Mouse (Mus musculus) limb, embryonic 12.5 days (tissue): ENCODE measurements around the gene Axin2. TPM values are rescaled to one million over a fixed set of nuclear protein-coding genes. Genes with fewer than 3 reads are reported as not detected.
A peak's percentile ranks its signal among the peaks of the same experiment; 100 is the strongest.
"Not testable (repeated sequence)": the region's sequence is repeated elsewhere in the genome, so short reads cannot be mapped to it uniquely, and the experiment has no call there.

ENCODE experiments used
- ATAC-seq: fragments of 200-750 bp; cut with Nextera tagmentation; 2 replicates; pipeline ENCODE4 v1.8.0; 2017; ENCODE audit warnings: low read depth, moderate TSS enrichment; ENCODE audit not compliant: insufficient number of reproducible peaks, insufficient read depth, low FRiP score, low TSS enrichment
- H3K27ac ChIP-seq: fragments of 300-500 bp; sonication (generic); 2 replicates; pipeline ENCODE4 v1.5.1; 2016; ENCODE audit warnings: mild to moderate bottlenecking, moderate library complexity
- H3K27me3 ChIP-seq: fragments of 300-500 bp; sonication (generic); 2 replicates; pipeline ENCODE4 v1.6.1; 2016; ENCODE audit warnings: mild to moderate bottlenecking, moderate library complexity
- H3K36me3 ChIP-seq: fragments of 300-500 bp; sonication (generic); 2 replicates; pipeline ENCODE4 v1.6.1; 2016; ENCODE audit warnings: mild to moderate bottlenecking, moderate library complexity
- H3K4me1 ChIP-seq: fragments of 300-500 bp; sonication (generic); replicated peaks from 2 replicates; pipeline ENCODE4 v1.6.1; 2016
- H3K4me2 ChIP-seq: fragments of 300-500 bp; sonication (generic); 2 replicates; pipeline ENCODE4 v1.6.1; 2016; ENCODE audit warnings: mild to moderate bottlenecking, moderate library complexity
- H3K4me3 ChIP-seq: fragments of 300-500 bp; sonication (generic); replicated peaks from 2 replicates; pipeline ENCODE4 v1.5.1; 2016; ENCODE audit warnings: mild to moderate bottlenecking
- H3K9ac ChIP-seq: fragments of 300-500 bp; sonication (generic); replicated peaks from 2 replicates; pipeline ENCODE4 v1.6.1; 2016; ENCODE audit warnings: mild to moderate bottlenecking, moderate library complexity
- H3K9me3 ChIP-seq: fragments of 300-500 bp; sonication (generic); 2 replicates; pipeline ENCODE4 v1.6.1; 2016; ENCODE audit warnings: mild to moderate bottlenecking, moderate library complexity
- WGBS: fragments of 180-500 bp; shearing (Covaris S2); methylation state at CpG from one replicate; pipeline ENCODE4 v1.1.7; 2016; 5-methylcytosine and 5-hydroxymethylcytosine counted together
- polyA plus RNA-seq: library from polyadenylated mRNA; unstranded; fragments of >200 nt; fragmentation: Nextera tagmentation; extraction: Ambion mirVana; gene quantifications from 2 replicates; pipeline ENCODE4 v1.2.1, GENCODE M21; 2016

Gene Axin2
- polyA plus RNA-seq, result 19.6 and 20.2 TPM in 2 replicates

DNA sequence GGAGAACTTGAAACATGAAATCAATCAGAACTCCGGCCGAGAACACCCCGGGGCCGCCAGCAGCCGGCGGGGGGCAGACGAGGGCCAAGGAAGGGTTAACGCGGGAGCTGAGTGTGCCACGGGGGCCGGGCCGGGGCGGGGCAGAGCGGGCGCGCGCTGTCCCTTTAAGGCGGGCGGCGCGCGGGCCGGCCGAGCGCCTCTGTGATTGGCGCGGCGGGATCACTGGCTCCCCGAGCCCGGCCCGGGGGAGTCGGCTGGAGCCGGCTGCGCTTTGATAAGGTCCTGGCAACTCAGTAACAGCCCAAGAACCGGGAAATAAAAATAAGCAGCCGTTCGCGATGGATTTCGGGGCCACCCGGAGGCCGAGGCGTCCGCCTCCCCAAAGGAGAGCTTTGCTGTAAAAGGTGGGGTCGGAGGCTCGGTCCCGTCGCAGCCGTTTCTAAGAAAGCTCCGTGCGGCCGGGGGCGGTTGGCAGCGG lies at the start of gene Axin2:
TSS of gene Axin2 (plus strand) at position 192 of the 478 bp plus-strand sequence.
- Histone ChIP-seq H3K36me3 (peaks cover 7% of the 10 kb centered on the region; the same call in 1 of the 2 replicates), H3K4me3 (peak within 1 kb of the TSS; percentile 92), H3K4me2 (peak within 1 kb of the TSS; percentile 88), H3K27ac (peak within 1 kb of the TSS; percentile 99), H3K4me1 (peaks cover 47% of the 10 kb centered on the region), H3K9me3 (peaks cover 6% of the 10 kb centered on the region; the same call in 1 of the 2 replicates), H3K27me3 (no peaks in the 10 kb centered on the region), H3K9ac (peak within 1 kb of the TSS; percentile 95)
- under 1% methylated on average over 49 of the region's 53 CpGs for WGBS
- peak; percentile 90 for ATAC-seq

DNA sequence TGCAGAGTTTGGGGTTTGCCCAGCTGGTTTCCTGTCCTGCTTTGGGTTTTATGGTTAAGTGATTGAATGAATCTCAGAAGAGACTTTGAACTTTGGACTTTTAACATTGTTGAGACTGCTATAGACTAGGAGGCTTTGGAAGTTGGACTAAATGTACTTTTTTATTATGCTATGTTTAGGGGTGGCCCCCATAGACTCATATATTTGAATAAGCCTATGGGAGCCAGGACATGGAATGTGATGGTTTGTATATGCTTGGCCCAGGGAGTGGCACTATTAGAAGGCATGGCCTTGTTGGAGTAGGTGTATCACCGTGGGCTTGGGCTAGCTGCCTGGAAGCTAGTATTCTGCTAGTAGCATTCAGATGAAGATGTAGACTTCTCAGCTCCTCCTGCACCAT lies 48.9 kb upstream of the Axin2 start:
- ATAC-seq, H3K9me3 ChIP-seq, H3K27ac ChIP-seq, H3K4me2 ChIP-seq, H3K9ac ChIP-seq, H3K4me3 ChIP-seq, H3K36me3 ChIP-seq, H3K27me3 ChIP-seq, H3K4me1 ChIP-seq: not testable (repeated sequence)
- 94% methylated on average over 1 of the region's 1 CpGs for WGBS

DNA sequence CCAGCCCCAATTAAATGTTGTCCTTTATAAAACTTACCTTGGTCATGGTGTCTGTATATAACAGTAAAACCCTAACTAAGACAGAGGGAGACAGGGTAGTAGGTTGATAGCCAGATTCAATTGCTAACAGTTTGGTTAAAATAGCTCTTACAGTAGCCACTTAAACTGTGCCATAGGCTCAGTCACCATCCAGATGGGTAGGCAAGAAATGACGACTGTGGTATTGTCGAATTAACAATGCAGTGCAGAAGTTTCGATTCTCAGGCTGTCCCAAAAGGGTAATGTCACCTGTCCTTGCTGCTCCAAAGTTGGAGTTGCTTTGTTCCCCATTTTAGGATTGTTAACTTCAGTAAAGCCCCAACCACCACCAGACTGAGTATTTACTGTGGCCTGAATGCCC lies 48.4 kb upstream of the Axin2 start:
- no peak overlapping the region for H3K9ac ChIP-seq
- H3K27ac ChIP-seq, result no peak overlapping the region
- H3K9me3 ChIP-seq, result no peaks in the 10 kb centered on the region
- H3K4me3 ChIP-seq, result no peak overlapping the region
- H3K27me3 ChIP-seq, result no peaks in the 10 kb centered on the region
- H3K36me3 ChIP-seq, result no peaks in the 10 kb centered on the region
- H3K4me1 ChIP-seq, result no peaks in the 10 kb centered on the region
- H3K4me2 ChIP-seq, result no peak overlapping the region
- no peak for ATAC-seq
- 84% methylated on average over 3 of the region's 3 CpGs for WGBS

DNA sequence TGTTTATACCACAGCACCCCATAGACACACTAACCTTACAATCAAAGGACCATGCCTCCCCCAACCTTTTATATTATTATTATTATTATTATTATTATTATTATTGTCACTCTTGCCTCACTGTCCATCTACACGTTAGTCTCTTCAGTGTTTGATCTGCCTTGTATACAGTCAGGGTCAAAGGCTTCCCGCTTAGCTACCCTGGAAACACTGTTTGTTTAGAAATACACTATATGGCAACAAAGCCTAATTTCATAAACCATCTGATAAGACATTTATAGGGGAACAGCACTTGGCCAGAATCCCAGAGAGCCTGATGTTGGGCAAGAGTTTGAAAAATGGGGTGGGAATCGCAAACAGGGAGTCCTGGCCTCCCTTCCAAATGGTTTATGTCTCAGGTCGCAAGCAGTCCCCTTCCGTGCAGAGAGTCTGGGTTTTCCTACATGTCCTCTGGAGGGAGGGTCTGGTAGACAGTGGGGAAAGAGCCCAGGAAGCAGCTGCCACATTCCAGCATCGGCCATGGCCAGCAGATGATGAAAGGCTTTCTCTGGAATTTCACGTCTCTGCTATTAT lies 43.4 kb upstream of the Axin2 start:
- H3K27me3 ChIP-seq, result no peaks in the 10 kb centered on the region
- H3K36me3 ChIP-seq, result no peaks in the 10 kb centered on the region
- H3K27ac ChIP-seq, result no peak overlapping the region
- peaks cover 11% of the 10 kb centered on the region for H3K4me1 ChIP-seq
- H3K4me3 ChIP-seq, result no peak overlapping the region
- no peaks in the 10 kb centered on the region for H3K9me3 ChIP-seq
- no peak overlapping the region for H3K9ac ChIP-seq
- WGBS, result 56% methylated on average over 7 of the region's 7 CpGs
- ATAC-seq, result no peak
- H3K4me2 ChIP-seq, result no peak overlapping the region

DNA sequence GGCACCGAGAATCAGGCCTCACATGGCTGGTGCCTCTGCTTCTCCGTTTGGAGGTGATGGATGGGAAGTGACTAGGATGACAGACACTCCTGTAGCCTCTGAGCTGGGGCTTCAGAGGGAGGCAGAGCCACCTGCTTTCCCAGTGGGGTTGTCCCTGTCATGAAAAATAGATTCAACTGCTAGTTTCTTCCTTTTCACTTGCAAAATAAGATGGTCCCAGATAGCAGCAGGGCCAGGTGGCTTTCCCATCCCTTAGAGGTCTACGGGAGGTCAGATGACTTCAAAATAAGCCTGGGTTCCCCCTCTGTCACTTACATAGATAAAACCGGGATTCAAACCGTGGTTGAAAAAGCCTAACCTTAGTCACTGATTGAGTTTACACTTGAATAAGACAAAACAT lies 42.6 kb upstream of the Axin2 start:
- Histone ChIP-seq H3K4me2 (no peak overlapping the region), H3K4me3 (no peak overlapping the region), H3K27ac (no peak overlapping the region), H3K4me1 (peaks cover 16% of the 10 kb centered on the region), H3K36me3 (no peaks in the 10 kb centered on the region), H3K9me3 (no peaks in the 10 kb centered on the region), H3K27me3 (no peaks in the 10 kb centered on the region), H3K9ac (no peak overlapping the region)
- ATAC-seq, result no peak
- 71% methylated on average over 5 of the region's 5 CpGs for WGBS

DNA sequence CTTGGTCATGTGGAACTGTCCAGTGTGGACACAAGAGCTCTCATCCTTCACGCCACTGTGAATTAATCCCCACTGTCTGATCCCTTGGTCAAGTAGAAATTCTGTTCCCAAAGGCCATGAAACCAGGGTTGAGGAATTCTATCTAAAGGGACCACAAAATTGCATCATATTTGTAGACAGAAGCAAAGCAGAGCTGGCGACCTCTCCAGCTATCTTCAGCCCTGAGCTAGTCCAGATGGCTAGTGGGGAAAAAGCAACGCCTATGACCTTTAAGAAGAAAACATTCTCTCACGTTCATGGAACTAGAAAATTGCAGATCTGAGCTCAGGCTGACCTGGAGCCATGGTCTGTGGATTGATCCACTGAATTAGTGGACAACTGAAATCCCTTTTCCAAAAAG lies 39.6 kb upstream of the Axin2 start:
- H3K27ac ChIP-seq, result peak overlapping the region; percentile 75; the same call in 1 of the 2 replicates
- no peaks in the 10 kb centered on the region for H3K36me3 ChIP-seq
- H3K4me2 ChIP-seq, result no peak overlapping the region
- no peaks in the 10 kb centered on the region for H3K9me3 ChIP-seq
- 78% methylated on average over 4 of the region's 4 CpGs for WGBS
- H3K9ac ChIP-seq, result no peak overlapping the region
- H3K4me1 ChIP-seq, result peaks cover 20% of the 10 kb centered on the region
- ATAC-seq, result no peak
- no peaks in the 10 kb centered on the region for H3K27me3 ChIP-seq
- H3K4me3 ChIP-seq, result no peak overlapping the region

DNA sequence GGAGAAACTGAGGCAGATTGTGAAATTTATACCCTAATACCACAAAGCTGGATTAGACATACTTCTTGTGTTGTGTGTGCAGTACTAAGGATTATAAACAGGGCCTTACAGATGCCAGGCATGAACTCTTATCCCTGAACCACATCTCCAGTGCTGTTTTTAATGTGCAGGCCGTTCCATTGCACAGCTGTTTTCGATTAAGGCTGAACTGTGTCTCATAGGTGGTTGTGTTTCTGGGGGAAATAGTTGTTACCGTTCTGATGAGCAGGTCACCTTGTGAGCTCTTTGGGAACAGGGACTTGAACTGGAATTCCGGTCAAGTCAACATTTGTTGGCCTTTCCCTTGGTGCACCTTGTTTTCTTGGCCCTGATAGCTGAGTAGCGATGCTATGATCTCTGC lies 38.5 kb upstream of the Axin2 start:
- H3K9ac ChIP-seq, result no peak overlapping the region
- peaks cover 22% of the 10 kb centered on the region for H3K4me1 ChIP-seq
- H3K27ac ChIP-seq, result peak overlapping the region; percentile 75
- H3K36me3 ChIP-seq, result no peaks in the 10 kb centered on the region
- no peak overlapping the region for H3K4me3 ChIP-seq
- H3K27me3 ChIP-seq, result no peaks in the 10 kb centered on the region
- no peak for ATAC-seq
- 46% methylated on average over 5 of the region's 5 CpGs for WGBS
- H3K4me2 ChIP-seq, result no peak overlapping the region
- H3K9me3 ChIP-seq, result no peaks in the 10 kb centered on the region

DNA sequence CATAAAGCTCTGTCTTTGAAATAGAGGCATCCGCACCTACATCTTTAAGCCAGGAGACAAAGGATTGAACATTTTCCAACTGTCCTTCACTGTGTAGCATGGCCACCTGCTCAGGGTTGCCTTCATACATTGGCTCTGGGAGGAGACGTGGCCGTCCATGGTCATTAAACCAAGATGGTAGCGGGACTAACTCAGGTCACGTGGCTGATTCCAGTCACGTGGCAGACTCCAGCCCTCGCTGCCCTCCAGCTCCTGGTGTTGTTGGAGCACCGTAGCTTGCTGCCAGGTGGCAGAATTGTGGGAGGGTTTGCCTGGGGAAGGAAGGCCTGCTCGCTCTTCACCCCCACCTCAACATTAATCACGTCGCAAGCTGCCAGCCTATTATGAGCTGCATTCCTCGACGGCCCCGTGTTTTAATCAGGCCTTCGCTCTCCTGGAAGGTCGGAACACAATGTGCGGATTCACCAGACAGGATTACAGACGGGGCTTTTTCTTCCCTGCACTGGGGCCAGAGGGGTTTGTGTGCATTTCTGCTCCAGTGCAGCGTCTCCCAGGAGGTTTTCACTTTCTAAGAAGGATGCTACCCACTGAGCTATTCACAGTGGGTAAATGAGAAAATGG lies 34.8 kb upstream of the Axin2 start:
- Histone ChIP-seq H3K4me2 (no peak overlapping the region), H3K27me3 (no peaks in the 10 kb centered on the region), H3K4me3 (no peak overlapping the region), H3K4me1 (peaks cover 33% of the 10 kb centered on the region), H3K36me3 (no peaks in the 10 kb centered on the region), H3K27ac (no peak overlapping the region), H3K9ac (no peak overlapping the region), H3K9me3 (no peaks in the 10 kb centered on the region)
- WGBS, result 54% methylated on average over 19 of the region's 19 CpGs
- ATAC-seq, result no peak

DNA sequence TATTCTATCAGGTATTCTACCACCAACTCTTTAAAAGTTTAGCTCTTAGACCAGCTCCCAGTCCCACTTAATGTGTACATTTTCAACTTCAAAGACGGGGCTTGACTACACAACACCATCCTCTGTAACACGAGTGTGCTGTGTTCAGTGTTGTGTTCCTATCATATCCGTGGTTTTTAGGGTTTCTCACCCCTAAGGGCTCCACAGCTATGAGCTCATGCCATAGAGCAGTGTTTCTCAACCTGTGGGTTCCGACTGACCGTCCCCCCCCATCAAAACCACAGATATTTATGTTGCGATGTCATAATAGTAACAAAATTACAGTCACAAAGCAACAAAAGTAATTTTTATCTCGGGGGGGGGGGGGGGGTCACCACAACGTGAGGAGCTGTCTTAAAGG lies 34.1 kb upstream of the Axin2 start:
- no peaks in the 10 kb centered on the region for H3K27me3 ChIP-seq
- H3K36me3 ChIP-seq, result no peaks in the 10 kb centered on the region
- no peak overlapping the region for H3K4me2 ChIP-seq
- 86% methylated on average over 8 of the region's 8 CpGs for WGBS
- no peak for ATAC-seq
- no peak overlapping the region for H3K4me3 ChIP-seq
- no peak overlapping the region for H3K27ac ChIP-seq
- H3K9ac ChIP-seq, result no peak overlapping the region
- H3K9me3 ChIP-seq, result no peaks in the 10 kb centered on the region
- peaks cover 35% of the 10 kb centered on the region for H3K4me1 ChIP-seq

DNA sequence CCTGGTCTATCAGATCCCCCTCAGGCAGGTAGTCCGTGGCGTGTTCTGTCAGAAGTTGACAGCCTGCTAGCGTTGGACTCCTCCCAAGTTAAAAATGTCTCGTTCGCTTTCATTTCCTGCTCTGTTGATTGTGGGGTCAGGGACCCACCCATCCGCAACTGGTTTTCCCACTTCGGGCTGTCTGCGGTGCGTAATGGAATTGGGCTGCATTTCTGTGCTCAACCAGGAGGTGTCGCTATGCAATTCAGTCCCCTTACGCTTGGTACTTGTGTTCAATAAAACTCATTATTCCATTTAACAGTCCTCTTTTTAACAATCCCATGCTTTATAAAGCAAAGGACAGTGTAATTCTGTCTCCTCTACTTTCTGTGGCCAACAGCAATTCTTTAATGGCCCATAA lies 31.0 kb upstream of the Axin2 start:
- no peaks in the 10 kb centered on the region for H3K9me3 ChIP-seq
- ATAC-seq, result no peak
- H3K4me1 ChIP-seq, result peaks cover 50% of the 10 kb centered on the region
- no peaks in the 10 kb centered on the region for H3K27me3 ChIP-seq
- 0 out of 2 replicates have a peak overlapping the region, but pooled peaks have one; percentile 98 for H3K27ac ChIP-seq
- 53% methylated on average over 11 of the region's 11 CpGs for WGBS
- no peaks in the 10 kb centered on the region for H3K36me3 ChIP-seq
- H3K4me2 ChIP-seq, result no peak overlapping the region
- no peak overlapping the region for H3K9ac ChIP-seq
- H3K4me3 ChIP-seq, result no peak overlapping the region

DNA sequence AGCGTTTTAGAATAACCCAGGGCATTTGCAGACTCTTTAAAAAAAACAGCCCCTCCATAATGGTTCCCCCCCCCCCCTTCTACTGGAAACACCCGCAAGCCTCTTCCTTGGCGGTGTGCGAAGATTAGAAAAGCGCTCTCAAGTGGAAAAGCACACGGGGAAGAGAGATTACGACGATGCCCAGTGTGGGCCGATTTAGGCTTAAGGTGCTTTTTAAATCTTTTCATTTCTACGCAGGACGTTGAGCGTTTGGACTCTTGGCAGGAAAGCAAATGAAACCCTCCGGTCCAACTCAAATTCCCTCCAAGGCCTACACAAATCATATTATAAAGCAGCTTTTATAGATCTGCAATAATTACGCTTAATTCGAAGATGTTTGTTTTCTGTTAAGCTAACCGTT lies 29.6 kb upstream of the Axin2 start:
- Histone ChIP-seq H3K27me3 (no peaks in the 10 kb centered on the region), H3K4me1 (peaks cover 52% of the 10 kb centered on the region)
- 9% methylated on average over 16 of the region's 16 CpGs for WGBS

More for the DNA sequence above, 29.6 kb upstream of the Axin2 start:
- peak overlapping the region; percentile 63 for H3K4me2 ChIP-seq
- no peak overlapping the region; the same call in 1 of the 2 replicates for H3K9ac ChIP-seq
- H3K27ac ChIP-seq, result peak overlapping the region; percentile 98
- no peak for ATAC-seq
- peak overlapping the region; percentile 34 for H3K4me3 ChIP-seq
- H3K9me3 ChIP-seq, result no peaks in the 10 kb centered on the region
- H3K36me3 ChIP-seq, result no peaks in the 10 kb centered on the region
